Mouse (Mus musculus) limb, embryonic 14.5 days (tissue): ENCODE measurements at regions not wholly inside any gene's neighbourhood (a gene's known extent, or its start where the extent isn't known, plus 50 kb on each side); places are given as distances from the start of the nearest gene placed in this dataset.

Source experiments
- ATAC-seq: fragments of 200-750 bp; cut with Nextera tagmentation; 2 replicates; pipeline ENCODE4 v1.8.0; 2017; ENCODE audit warnings: low read depth, moderate number of reproducible peaks, moderate TSS enrichment; ENCODE audit not compliant: low FRiP score
- DNase-seq: peaks from one replicate; pipeline ENCODE4 v3.0.0-alpha.2; 2015; ENCODE audit warnings: low spot score
- H3K27ac ChIP-seq: fragments of 300-500 bp; sonication (generic); replicated peaks from 2 replicates; pipeline ENCODE4 v1.5.1; 2014; ENCODE audit warnings: low read depth, mild to moderate bottlenecking, low read length, moderate library complexity, mixed read lengths
- H3K27me3 ChIP-seq: fragments of 300-500 bp; sonication (generic); 2 replicates; pipeline ENCODE4 v1.6.1; 2014; ENCODE audit warnings: low read length, mixed read lengths; ENCODE audit not compliant: control insufficient read depth, insufficient read depth
- H3K36me3 ChIP-seq: fragments of 300-500 bp; sonication (generic); 2 replicates; pipeline ENCODE4 v1.6.1; 2014; ENCODE audit warnings: mild to moderate bottlenecking, low read length, moderate library complexity, mixed read lengths; ENCODE audit not compliant: control insufficient read depth, insufficient read depth
- H3K4me1 ChIP-seq: fragments of 300-500 bp; sonication (generic); 2 replicates; pipeline ENCODE4 v1.6.1; 2014; ENCODE audit warnings: antibody characterized with exemption, low read length, mixed read lengths; ENCODE audit not compliant: control insufficient read depth, insufficient read depth
- H3K4me2 ChIP-seq: fragments of 300-500 bp; sonication (generic); replicated peaks from 2 replicates; pipeline ENCODE4 v1.6.1; 2014; ENCODE audit warnings: low read depth, mild to moderate bottlenecking, low read length, moderate library complexity; ENCODE audit not compliant: severe bottlenecking
- H3K4me3 ChIP-seq: fragments of 300-500 bp; sonication (generic); replicated peaks from 2 replicates; pipeline ENCODE4 v1.5.1; 2014; ENCODE audit warnings: low read length
- H3K9ac ChIP-seq: fragments of 300-500 bp; sonication (generic); 2 replicates; pipeline ENCODE4 v1.6.1; 2014; ENCODE audit warnings: mild to moderate bottlenecking, low read depth, low read length, moderate library complexity; ENCODE audit not compliant: severe bottlenecking
- H3K9me3 ChIP-seq: fragments of 300-500 bp; sonication (generic); 2 replicates; pipeline ENCODE4 v1.6.1; 2016; ENCODE audit warnings: low read length; ENCODE audit not compliant: control insufficient read depth
- POLR2A ChIP-seq: fragments of 200-500 bp; IDR thresholded peaks from 2 replicates; pipeline ENCODE4 v1.8.0; 2012; ENCODE audit warnings: inconsistent platforms, mild to moderate bottlenecking, moderate library complexity, borderline replicate concordance; ENCODE audit not compliant: insufficient read depth, insufficient read length; ENCODE audit errors: extremely low read depth
- WGBS: fragments of 180-500 bp; shearing (Covaris S2); extraction: QIAGEN DNeasy Blood & Tissue Kit; methylation state at CpG from one replicate; pipeline ENCODE4 v1.1.7; 2014; 5-methylcytosine and 5-hydroxymethylcytosine counted together

- H3K36me3 ChIP-seq = no peaks in the 10 kb centered on the region
- no peaks in the 10 kb centered on the region for H3K9me3 ChIP-seq
- H3K4me3 ChIP-seq = no peak overlapping the region
- no peaks in the 10 kb centered on the region for H3K27me3 ChIP-seq
- no peak for TF ChIP-seq POLR2A
- 68% methylated on average over 6 of the region's 6 CpGs for WGBS
- H3K9ac ChIP-seq = no peak overlapping the region
- no peak overlapping the region for H3K27ac ChIP-seq
- H3K4me2 ChIP-seq = no peak overlapping the region
- no peak for ATAC-seq
- H3K4me1 ChIP-seq = peaks cover 8% of the 10 kb centered on the region; the same call in 1 of the 2 replicates
- DNase-seq = no peak
These were observed 359.4 kb upstream of the Paip1 start for GRCm38 (mm10) chr13:119068745-119069580.

- H3K27ac ChIP-seq = no peak overlapping the region
- no peaks in the 10 kb centered on the region for H3K27me3 ChIP-seq
- no peak overlapping the region for H3K4me3 ChIP-seq
- no peaks in the 10 kb centered on the region for H3K9me3 ChIP-seq
- no peaks in the 10 kb centered on the region for H3K36me3 ChIP-seq
- 86% methylated on average over 7 of the region's 7 CpGs for WGBS
- peaks cover 8% of the 10 kb centered on the region; the same call in 1 of the 2 replicates for H3K4me1 ChIP-seq
- no peak for DNase-seq
- no peak for TF ChIP-seq POLR2A
- no peak overlapping the region for H3K4me2 ChIP-seq
- H3K9ac ChIP-seq = no peak overlapping the region
- no peak for ATAC-seq
These were observed 358.8 kb upstream of the Paip1 start for GRCm38 (mm10) chr13:119069581-119069936.

- H3K27me3 ChIP-seq = no peaks in the 10 kb centered on the region
- no peak for TF ChIP-seq POLR2A
- H3K27ac ChIP-seq = no peak overlapping the region
- no peaks in the 10 kb centered on the region for H3K36me3 ChIP-seq
- WGBS = 90% methylated on average over 4 of the region's 4 CpGs
- no peak overlapping the region for H3K9ac ChIP-seq
- no peak overlapping the region for H3K4me3 ChIP-seq
- no peaks in the 10 kb centered on the region for H3K4me1 ChIP-seq
- no peak overlapping the region for H3K4me2 ChIP-seq
- ATAC-seq (no peak), DNase-seq (no peak)
- no peaks in the 10 kb centered on the region for H3K9me3 ChIP-seq
These were observed 349.2 kb upstream of the Paip1 start for GRCm38 (mm10) chr13:119079243-119079642.

DNA sequence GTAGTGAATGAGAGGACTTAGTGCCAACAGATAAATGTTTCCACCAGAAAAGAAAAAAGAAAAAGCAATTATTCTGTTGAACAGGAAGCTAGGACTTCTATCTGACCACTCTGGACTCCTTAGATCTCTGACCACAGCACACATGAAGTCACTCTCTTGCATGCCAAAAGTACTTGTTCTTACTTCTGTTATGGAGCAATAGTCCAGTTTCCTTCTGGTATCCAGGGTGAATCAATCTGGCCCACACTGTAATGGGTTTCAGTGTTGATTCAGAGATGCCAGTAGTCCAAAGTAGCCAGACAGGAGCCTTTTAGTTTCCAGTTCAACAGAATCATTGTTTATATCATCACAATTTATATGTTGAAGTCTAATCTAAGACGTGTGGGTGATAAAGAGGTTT is 346.7 kb upstream of the Paip1 start:
- H3K4me3 ChIP-seq = no peak overlapping the region
- no peaks in the 10 kb centered on the region for H3K36me3 ChIP-seq
- H3K27me3 ChIP-seq = no peaks in the 10 kb centered on the region
- H3K9me3 ChIP-seq = no peaks in the 10 kb centered on the region
- no peak for ATAC-seq
- no peak for DNase-seq
- no peak overlapping the region for H3K4me2 ChIP-seq
- H3K4me1 ChIP-seq = no peaks in the 10 kb centered on the region
- WGBS = 60% methylated on average over 1 of the region's 1 CpGs
- no peak overlapping the region for H3K27ac ChIP-seq
- TF ChIP-seq POLR2A = no peak
- no peak overlapping the region for H3K9ac ChIP-seq

DNA sequence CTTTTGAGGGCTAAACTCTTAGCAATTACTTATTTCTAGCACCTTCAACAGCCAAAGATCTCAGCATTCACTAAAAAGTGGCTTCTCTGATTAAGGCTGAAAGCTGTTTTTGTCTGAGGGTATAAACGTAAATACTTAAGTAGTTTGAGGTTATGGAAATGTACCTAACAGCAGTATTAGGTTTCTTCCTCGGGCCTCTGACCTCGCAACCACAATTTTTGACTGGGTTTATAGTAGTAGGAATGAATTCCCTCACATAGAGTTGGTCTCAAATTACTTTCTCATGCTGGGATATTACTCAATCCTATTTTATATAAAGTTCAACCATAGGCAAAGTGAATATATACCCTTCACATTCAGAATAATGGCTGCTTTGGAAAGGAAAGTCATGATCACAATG is 310.5 kb upstream of the Paip1 start:
- Histone ChIP-seq H3K27me3 (no peaks in the 10 kb centered on the region), H3K9me3 (no peaks in the 10 kb centered on the region), H3K4me1 (peaks cover 4% of the 10 kb centered on the region; the same call in 1 of the 2 replicates), H3K4me2 (no peak overlapping the region), H3K9ac (no peak overlapping the region), H3K36me3 (no peaks in the 10 kb centered on the region), H3K27ac (no peak overlapping the region), H3K4me3 (no peak overlapping the region)
- DNase-seq (no peak), ATAC-seq (no peak)
- no peak for TF ChIP-seq POLR2A
- WGBS = 47% methylated on average over 3 of the region's 3 CpGs

- no peaks in the 10 kb centered on the region for H3K36me3 ChIP-seq
- H3K9me3 ChIP-seq = no peaks in the 10 kb centered on the region
- H3K27ac ChIP-seq = no peak overlapping the region
- no peak overlapping the region for H3K4me3 ChIP-seq
- ATAC-seq (no peak), DNase-seq (no peak)
- H3K27me3 ChIP-seq = no peaks in the 10 kb centered on the region
- H3K4me1 ChIP-seq = peaks cover 3% of the 10 kb centered on the region; the same call in 1 of the 2 replicates
- TF ChIP-seq POLR2A = no peak
- no peak overlapping the region for H3K4me2 ChIP-seq
- 68% methylated on average over 1 of the region's 1 CpGs for WGBS
- no peak overlapping the region for H3K9ac ChIP-seq
These were observed 310.0 kb upstream of the Paip1 start for GRCm38 (mm10) chr13:119118382-119118781.
